Mouse (Mus musculus) A20 (cell line): ENCODE measurements at regions not wholly inside any gene's neighbourhood (a gene's known extent, or its start where the extent isn't known, plus 50 kb on each side); places are given as distances from the start of the nearest gene placed in this dataset.
"Not testable (repeated sequence)": the region's sequence is repeated elsewhere in the genome, so short reads cannot be mapped to it uniquely, and the experiment has no call there.

Source experiments
- DNase-seq: peaks from one replicate; pipeline ENCODE4 v3.0.0-alpha.2; 2011; ENCODE audit warnings: low read depth, low spot score

DNA sequence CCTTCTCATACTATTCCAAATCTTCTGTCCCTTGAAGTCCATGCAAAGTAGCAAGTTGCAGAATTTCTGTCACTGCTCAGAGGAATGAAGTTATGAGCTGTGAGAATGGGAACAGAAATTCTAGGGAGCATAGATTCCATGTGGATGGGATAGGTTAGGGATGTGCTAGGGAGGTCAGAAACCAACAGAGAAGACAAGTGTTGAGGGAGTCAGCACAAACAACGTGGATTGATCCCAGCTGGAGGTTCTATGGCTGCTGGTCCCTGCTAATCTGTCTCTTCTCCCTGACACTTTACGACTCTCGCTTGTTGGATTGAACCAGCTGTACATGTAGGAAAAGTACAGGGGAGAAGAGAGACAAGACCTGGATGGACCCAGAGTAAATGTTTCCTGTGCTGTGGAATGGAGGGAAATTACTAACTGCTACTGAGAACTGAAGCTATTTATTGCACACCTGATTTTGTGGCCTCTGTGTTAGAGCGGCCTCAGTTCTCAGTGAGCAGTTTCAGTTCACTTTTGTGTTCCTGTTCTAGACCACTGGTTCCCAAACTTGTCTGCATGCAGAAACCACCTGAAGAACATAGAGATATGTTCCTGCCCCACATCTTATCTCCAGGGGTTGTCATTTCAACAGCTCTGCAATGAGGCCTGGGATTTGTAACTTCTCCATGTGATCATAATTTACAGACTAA, 151.0 kb downstream of the Ube2e3 start:
- peak; percentile 76 for DNase-seq

DNA sequence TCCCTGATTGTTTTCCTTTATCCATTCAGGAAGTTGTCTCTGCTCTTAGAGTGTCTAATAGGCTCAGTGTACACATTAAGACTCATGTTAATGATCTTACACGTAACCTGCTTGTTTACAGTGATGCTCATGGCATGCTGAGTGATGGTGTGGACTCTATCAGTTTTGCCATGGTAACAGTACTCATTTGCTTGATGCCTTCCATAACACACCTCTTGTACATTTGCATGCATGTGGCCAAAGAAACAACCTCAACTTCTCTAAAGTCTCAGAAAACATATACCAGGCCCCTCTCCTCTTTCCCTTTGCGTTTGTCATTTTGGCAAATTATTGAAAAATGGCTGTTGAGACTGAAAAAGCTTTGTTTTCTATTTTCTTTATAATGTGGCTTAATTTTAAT, 155.0 kb downstream of the Ube2e3 start:
- no peak for DNase-seq

DNA sequence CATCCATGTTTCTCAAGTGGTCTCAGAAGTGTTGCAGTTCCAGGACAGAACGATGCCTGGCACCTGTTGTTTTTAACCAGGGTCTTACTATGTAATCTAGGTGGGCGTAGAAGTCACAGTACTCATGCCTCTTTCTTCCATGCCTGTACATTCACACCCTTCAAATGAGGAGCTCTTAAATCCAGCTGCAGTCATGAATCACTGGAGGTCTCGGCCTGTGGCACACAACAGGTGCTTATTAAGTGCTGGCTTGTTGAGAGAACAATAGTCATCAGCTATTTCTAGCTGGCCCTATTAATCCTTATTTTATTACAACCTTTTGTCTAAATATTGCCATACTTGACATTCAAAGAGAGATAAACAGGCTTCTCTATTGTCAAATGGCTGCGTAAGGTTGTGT, 157.8 kb downstream of the Ube2e3 start:
- no peak for DNase-seq

DNA sequence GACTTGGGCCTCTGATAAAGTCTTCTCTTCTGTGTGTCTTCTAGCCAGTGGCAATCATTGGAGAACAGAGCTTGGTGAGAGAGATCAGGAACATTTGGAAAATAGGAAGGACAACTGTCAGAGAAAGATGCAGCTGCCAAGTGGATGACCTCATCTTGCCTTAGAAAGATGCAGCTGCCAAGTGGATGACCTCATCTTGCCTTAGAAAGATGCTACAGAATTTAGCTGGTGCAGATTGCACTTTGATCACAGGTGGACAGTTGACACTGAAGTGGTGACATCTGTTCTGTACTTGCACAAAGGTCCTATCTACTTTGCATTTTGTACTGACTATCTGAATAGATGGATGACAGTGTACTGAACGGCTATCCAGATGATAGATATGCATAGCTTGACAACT, 163.1 kb downstream of the Ube2e3 start:
- no peak for DNase-seq

DNA sequence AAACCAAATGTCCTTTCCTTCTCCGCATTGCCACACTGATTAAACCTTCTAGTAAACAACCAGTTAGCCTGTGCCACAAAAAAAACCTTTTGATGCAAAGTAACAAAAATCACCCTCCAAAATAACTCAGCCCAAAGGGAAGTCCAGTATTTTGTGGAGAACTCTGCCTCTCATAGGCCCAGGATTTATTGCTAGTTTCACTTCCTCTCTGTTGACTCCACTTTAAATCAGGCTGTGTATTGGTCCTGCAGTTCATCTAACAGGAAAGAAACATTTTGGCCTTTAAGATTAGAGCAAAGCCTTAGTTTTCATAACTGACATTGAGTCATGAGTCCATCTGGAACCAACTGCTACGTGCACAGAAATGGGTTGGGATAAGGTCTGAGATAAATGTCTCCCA, 168.4 kb downstream of the Ube2e3 start:
- peak; percentile 78 for DNase-seq

DNA sequence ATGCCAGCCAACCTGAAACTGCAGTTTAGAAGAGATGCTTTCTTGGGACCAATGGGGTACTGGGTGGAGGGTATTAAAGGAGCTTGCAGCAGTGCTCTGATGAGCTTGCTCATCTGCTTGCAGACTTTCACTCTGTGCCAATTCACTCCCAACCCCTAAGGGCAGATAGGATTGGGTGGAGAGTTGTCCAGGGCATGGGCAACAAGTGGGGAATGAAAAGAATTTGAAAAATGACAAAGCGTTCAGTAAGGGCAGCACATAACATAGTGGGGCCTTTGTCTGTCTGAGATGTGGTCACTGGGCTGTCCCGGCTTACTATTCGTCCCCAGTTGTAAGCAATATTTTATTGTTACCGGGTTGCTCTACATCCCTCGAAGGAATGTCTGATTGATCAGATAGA, 170.7 kb downstream of the Ube2e3 start:
- no peak for DNase-seq

DNA sequence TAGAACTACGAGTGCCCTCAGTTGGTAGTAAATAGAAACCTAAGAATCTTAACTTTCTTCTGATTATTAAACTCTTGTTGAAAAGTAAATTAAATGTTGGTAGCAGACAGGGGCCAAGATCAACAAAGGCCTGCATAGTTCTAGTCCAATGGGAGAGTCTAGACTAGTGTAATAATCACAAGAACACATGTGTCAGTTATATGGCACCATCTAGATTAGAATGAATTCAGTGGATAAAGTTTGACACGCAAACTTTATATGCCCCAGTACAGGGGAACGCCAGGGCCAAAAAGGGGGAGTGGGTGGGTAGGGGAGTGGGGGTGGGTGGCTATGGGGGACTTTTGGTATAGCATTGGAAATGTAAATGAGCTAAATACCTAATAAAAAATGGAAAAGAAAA, 176.9 kb downstream of the Ube2e3 start:
- DNase-seq = not testable (repeated sequence)

DNA sequence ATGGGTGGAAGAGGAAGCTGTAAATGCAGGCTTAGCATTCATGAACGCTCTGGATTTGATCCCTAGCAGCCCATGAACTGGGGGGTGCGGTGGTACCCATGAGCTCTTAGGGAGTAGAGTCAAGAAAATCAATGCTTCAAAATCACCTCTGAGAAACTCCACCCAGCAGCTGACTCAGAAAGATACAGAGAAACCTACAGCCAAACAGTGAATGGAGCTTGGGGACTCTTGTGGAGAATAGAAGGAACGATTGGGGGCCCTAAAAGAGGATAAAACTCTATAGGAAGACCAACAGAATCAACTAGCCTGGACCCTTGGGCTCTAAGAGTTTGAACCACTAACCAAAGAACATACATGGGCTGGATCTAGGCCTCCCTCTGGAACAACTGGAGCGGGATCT, 177.6 kb downstream of the Ube2e3 start:
- DNase-seq = no peak

DNA sequence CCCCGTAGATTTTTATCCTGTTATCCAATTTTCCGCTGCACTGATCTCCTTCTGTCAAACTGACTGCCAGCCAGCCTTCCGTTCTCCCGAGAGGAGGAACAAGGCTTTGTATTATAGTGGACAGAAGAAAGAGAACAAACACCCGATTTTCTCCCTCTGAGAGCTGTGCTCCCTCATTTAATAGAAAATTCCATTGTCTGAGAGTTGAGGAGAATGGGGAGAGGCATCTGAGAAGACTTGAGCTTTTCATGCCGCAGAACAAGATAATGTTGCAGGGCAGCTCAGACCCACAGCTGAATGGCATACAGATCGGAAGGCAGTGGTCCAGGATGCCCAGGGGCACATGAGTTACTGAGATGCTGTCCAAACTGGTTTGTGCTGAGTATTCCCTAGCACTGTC, 180.1 kb downstream of the Ube2e3 start:
- DNase-seq = no peak

DNA sequence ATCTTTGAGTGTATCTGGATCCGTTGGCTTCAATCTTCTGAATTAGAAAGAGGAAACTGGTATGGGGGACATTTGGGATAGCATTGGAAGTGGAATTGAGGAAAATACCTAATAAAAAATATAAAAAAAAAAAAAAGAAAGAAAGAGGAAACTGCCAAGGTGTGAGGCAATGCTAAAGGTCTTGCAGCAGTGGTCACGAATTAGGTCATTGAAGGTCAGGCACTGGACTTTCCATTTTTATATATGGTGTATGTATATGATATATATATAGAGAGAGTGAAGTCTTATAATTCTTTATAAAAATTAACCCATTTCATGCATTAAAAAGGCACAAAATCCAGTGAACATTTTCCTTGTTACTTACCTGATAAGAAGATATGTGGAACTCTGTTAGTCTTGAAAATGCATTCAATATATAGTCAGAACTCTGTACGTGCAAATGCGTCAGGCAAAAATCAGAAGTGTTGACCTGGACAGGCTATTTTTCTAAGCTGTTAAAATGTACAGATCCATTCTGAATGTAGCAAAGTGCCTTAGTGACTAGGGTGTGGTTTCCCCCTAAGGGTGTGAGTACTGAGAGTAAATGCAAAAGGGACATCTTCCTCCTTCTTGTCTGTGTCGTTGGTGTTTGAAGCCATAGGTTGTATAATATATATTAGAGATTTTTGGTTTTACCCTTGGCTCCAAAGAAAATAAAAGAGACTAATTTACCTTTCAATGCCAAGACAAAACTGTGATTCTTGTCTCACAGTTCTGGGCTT, 181.0 kb downstream of the Ube2e3 start:
- no peak for DNase-seq

DNA sequence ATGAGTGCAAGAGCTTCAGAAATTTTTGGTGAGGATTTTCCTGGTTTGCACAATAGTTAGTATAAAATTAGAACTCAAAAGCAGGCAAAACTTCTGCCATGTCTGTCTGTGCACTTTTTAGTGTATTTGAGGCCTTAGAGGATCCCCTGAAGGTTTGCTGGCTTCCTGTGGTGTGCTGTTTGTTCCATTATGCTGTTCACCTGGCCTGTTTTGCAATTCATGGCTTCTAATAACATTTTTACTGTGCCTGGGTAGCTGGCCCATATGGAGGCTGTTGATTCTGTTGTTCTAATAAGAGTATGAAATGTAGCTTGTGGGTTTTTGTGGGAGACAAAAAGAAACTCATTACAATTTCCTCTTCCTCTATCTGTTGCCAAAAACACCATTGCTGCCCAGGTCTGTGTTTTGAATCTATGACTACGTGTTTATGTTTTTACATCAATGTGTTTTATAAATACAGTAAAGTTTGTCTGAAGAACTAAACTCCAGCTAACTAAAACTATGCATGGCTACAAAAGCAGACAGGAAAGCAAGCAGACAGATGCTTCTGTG, 182.6 kb downstream of the Ube2e3 start:
- DNase-seq = peak; percentile 50

DNA sequence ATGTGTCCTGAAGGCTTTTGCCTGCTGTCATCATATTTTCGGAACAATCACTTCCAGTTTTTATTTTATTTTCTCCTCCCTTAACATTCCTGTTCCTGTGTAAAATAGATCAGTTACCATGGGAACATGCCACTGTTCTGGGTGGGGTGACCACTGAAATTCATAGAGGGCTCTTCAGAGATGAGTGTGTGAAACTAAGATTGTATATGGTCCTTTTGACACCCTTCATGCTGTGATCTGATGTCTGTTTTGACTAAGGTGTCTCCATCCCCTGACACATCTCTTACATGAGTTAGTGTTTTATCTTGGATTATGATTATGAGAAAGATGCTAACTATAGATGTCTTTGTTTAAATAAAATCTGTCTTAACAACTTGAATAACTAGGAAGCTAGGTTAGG, 184.3 kb downstream of the Ube2e3 start:
- no peak for DNase-seq

DNA sequence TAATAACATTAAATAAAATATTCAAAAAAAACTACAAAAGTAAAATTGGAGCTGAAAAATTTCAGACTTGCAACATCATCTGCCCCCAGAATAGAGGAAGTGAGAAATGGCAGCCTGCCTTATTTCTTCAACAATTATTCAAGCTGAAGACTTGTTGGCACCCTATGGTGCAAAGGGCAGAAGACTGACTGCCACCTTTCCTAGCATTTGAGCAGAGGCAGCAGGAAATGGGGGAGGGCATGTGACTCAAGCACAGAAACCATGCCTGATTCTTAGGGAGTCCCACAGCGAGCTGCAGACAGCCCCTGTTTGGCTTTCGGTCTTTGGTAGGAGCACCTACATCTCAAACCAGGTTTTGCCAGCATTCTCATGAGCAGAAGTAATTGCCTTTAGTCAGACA, 188.2 kb downstream of the Ube2e3 start:
- peak; percentile 72 for DNase-seq

DNA sequence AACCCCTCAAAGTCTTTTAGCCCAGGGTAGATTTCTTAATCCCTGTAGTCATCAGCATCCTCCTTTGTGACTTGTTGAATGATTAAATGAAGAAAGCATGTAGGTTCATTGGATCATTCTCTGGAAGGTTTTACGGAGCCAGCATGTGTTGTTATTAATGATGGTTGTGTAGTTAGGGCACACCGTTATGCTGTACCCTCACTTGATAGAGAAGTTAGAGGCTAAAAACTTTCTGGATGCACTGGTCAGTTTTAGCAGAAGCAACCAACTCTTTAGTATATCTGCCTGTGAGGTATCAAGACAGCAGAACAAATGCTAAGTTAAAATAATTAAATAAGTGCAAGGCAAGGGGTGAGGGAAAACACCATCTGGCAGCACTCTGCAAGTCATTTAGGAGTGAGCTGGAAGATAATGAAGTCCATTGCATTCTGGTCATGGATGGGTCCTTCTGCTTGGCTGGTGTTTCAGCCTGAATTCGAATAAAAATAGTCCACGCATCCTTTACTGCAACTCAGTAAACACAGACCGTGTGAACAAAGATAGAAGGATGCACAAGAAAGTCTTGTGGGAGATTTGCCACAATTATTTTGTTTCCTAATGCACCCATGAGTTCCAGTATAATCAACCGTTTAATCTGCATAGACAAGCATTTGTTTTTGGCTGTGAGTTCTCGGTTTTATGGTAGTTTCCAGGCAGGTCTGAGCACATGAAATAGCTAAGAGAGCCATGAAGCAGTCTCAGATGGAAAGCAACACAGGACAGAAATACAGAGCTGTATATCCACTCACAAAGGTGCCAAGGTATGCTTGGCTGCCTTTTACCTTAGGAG, 191.4 kb downstream of the Ube2e3 start:
- DNase-seq = no peak

DNA sequence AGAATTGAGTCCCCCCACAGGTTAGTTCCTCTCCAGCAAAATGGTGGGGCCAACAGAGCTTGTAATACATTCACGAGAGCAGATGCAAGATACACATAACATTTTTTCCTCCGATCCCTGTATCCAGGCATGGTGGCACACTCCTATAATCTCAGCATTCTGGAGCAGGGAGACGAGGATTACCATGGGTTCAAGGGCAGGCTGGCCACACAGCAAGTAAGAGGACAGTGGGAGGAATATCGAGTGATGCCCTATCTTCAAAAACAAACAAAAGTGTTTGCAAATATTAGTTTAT, 192.0 kb downstream of the Ube2e3 start:
- DNase-seq = no peak

DNA sequence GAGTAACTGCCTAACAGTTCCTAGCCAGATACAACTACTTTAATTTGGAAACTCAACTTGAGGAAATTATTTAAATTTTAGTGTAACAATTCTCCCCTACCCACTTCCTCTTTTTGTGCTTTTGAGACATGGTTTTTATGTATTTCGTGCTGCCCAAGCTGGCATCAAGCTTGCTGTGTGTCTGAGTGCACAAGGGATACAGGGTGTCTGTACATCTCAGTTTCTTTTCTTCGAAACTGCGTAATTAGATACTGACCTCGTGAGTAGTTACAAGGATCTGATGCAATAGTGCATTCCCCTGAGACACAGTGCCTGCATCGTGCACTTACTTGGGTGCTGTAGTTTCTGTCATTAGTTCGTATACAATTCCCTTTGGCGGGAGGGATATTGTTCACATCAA, 192.4 kb downstream of the Ube2e3 start:
- DNase-seq = peak; percentile 66

DNA sequence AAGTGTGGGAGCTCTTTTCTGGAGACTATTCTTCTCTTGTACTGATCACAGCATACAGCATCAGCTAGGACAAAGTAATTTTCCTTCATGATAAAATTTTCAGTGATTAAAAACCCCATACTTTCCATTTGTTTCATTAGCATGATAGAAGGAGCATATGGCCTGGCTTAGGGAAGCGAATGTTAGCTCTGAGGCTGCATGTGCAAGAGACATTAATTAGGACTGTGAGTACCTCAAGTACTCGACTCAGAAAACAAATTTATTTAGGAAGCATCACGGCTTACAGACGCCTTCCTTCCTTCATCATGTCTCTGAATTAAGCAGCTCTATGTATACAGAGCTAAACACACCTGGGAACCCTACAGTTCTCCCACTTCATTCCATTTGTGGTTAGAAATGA, 193.6 kb upstream of the Itga4 start:
- no peak for DNase-seq

DNA sequence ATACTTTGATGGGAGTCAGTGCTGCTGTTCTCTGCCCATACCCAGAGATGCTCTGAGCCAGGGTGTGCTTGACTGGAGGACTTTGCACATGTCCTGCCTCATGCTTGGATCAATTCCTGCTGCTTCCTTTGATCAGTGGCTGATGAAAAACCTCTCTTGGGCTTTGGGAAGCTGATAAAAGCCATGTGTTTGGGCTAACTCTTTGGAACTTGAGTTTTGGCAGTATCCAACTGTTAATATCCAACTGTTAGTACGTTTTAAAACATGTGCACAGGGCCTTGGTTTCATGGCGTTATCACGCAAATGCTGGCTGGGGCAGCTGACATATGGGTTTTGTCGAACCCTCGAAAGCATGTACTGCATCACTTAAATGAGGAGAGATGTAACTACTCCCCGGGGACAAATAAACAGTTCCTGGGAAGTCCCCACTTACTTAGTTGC, 193.0 kb upstream of the Itga4 start:
- peak; percentile 17 for DNase-seq

DNA sequence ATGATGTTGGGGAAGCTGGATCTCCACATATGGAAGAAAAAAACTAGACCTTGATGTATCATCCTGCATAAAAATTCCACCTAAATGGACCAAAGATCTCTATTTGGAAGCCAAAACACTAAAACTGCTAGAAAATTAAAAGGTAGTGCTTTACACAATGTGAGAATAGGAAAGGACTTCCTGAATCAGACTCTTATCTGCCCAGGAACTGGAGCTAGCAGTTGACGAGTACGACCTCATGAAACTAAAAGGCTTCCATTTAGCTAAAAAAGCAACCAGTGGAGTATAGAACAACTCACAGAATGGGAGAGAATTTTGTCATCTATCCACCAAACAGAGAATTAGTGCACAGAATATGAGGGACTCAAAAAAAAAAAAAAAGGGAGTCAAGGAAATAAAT, 191.6 kb upstream of the Itga4 start:
- DNase-seq = no peak

DNA sequence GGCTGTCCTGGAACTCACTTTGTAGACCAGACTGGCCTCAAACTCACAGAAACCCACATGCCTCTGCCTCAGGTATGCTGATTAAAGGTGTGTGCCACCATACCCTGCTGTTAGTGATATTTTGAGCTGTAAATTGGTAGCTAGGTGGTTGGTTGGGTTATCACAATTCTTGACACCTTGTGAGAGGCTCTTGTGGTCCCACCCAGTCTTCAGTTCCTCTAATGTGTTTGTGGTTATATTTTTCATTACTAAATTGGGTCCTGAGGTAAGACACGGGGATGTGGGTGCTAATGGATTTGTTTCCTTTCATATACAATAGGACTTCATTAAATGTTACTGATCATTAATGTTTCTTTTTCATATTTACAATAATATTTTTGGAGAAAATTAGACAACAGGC, 189.9 kb upstream of the Itga4 start:
- peak; percentile 19 for DNase-seq

DNA sequence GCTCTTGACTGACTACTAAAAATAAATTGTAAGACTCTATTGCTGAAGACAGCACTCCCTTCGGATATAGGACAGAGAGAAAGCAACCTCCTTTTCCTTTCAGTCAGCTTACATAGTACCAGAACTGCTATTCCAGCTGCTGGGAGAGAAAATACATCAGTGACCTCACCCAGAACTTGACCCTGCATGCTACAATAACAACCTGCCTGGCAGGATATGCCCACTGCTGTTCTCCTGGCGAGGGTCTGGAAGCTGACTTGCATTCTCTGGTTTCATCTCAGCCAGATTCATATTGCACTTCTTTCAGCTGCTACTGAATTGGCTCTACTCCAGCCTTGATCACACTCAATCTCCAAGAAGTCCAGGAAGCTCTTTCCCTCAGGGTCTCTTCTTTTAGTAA, 179.1 kb upstream of the Itga4 start:
- DNase-seq = no peak

DNA sequence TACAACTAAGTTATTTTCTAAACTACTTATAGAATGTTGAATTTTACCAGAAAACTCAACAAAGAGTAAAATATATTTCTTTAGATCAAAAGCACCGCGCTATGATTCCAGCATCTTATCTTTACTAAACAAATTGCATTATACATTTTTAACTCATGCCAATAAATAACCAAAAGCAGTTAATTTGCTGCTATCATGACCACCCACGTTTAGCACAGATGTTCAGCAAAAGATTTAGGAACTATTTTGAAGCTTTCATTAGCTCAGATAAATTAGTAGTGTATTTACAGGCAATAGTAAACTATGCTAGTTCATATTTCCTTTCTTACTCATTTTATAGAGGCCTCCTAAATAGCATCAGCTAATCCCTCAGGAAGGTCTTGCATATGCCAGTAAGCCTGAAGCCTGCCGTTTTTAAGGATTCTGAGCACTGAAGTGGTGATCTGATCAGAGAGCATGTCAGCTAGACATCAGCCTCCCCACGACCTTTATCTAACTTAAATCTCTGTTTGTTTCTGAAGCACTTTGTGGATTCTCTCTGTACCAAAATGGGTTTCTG, 176.3 kb upstream of the Itga4 start:
- DNase-seq = no peak
